Mouse (Mus musculus) liver, adult 2 months (tissue): ENCODE results near the gene Dusp18.

Experiments
- CTCF ChIP-seq: fragments of 200-500 bp; IDR thresholded peaks from 2 replicates; pipeline ENCODE4 v1.5.1; 2011; ENCODE audit warnings: low read depth, low read length, control low read depth
- POLR2A ChIP-seq: fragments of 200-500 bp; IDR thresholded peaks from 2 replicates; pipeline ENCODE4 v1.6.1; 2011; ENCODE audit warnings: low read length, control low read depth; ENCODE audit not compliant: insufficient read depth; ENCODE audit errors: extremely low read depth

GRCm38 (mm10) chr11:3860361-3860760 is 34.7 kb upstream of the Dusp18 start:
- TF ChIP-seq POLR2A (no peak), CTCF (no peak)
